Mouse (Mus musculus): ENCODE data around the gene Pmis2. TPM values are rescaled to one million over a fixed set of nuclear protein-coding genes. Genes with fewer than 3 reads are reported as not detected.

Gene Pmis2
- total RNA-seq (2012; rRNA removed) (not detected in 2 replicates), polyA plus RNA-seq (2012; ENCODE audit: insufficient read depth in 1 of 2, insufficient read length in 2 of 2, low read depth in 1 of 2, low replicate concordance in 2 of 2, missing spikeins in 1 of 2) (not detected)

DNA sequence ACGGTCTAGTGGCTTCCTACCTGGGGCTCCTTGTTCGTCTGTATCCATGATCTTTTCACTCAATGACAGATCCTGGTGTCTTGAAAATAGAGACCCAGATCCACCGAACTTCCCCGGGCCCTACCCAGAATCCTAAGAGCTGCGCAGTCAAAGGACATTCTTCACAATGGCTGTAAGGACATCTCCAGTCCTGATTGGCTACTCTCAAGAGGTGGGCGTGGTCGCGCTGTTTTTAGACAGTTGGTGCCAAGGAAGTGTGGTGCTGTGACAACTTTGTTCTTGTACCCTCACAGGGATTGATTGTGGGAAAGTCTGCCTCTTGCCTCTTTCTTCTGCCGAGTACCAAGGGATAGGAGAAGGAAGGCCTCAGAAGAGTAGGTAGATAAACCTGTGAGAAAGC, at the start of gene Pmis2:
Gene Pmis2 (minus strand): TSS at position 126 of the 400 bp plus-strand sequence.
- no peaks in the 10 kb centered on the region for H3K79me2 ChIP-seq (ENCODE audit: control insufficient read depth, insufficient read depth, low read length, poor library complexity)
- TF ChIP-seq MAZ (IDR thresholded peaks at IDR 0.05; ENCODE audit: low read depth, low read length), result no peak
- TF ChIP-seq POLR2AphosphoS2 (IDR thresholded peaks at IDR 0.05; ENCODE audit: low read length), result no peak
- TF ChIP-seq ETS1 (IDR thresholded peaks at IDR 0.05; ENCODE audit: low read depth, low read length), result no peak
- TF ChIP-seq TAL1 (IDR thresholded peaks at IDR 0.05; ENCODE audit: low read length), result no peak
- no peak for TF ChIP-seq UBTF (IDR thresholded peaks at IDR 0.05; ENCODE audit: borderline replicate concordance, insufficient read depth, low read depth, low read length)
- TF ChIP-seq HCFC1 (IDR thresholded peaks at IDR 0.05; ENCODE audit: low read depth, low read length), result no peak
- TF ChIP-seq TCF12 (IDR thresholded peaks at IDR 0.05; ENCODE audit: low read depth, low read length), result no peak
- no peak for TF ChIP-seq ELF1 (IDR thresholded peaks at IDR 0.05; ENCODE audit: low read depth, low read length)
- TF ChIP-seq ZMIZ1 (IDR thresholded peaks at IDR 0.05; ENCODE audit: low read depth, low read length), result no peak
- no peak for TF ChIP-seq RCOR1 (IDR thresholded peaks at IDR 0.05; ENCODE audit: low read depth, low read length)
- TF ChIP-seq TBP (IDR thresholded peaks at IDR 0.05; ENCODE audit: low read depth, low read length), result no peak
- no peak for TF ChIP-seq MXI1 (IDR thresholded peaks at IDR 0.05; ENCODE audit: low read depth, low read length)
- TF ChIP-seq ZNF384 (IDR thresholded peaks at IDR 0.05; ENCODE audit: low read depth, low read length), result no peak
- no peak within 1 kb of the TSS for H3K27ac ChIP-seq (ENCODE audit: control insufficient read depth, low read depth, low read length)
- peak; percentile 19 for DNase-seq (ENCODE audit: low read depth, low spot score)
- H3K4me3 ChIP-seq (ENCODE audit: control insufficient read depth in 1 of 2, insufficient read depth in 1 of 2, low read depth in 2 of 2, low read length in 2 of 2), result no peak within 1 kb of the TSS
- no peak within 1 kb of the TSS for H3K9ac ChIP-seq (ENCODE audit: control insufficient read depth, low read depth, low read length, poor library complexity, severe bottlenecking)
- peaks cover 2 to 9% of the 10 kb centered on the region in 2 experiments for H3K27me3 ChIP-seq (ENCODE audit: control insufficient read depth in 1 of 2, insufficient read depth in 2 of 2, low read length in 2 of 2)
- no peaks in the 10 kb centered on the region for H3K36me3 ChIP-seq (ENCODE audit: control insufficient read depth in 1 of 2, insufficient read depth in 2 of 2, low read length in 2 of 2)
- no peaks in the 10 kb centered on the region for H3K4me1 ChIP-seq (ENCODE audit: control insufficient read depth in 1 of 2, insufficient read depth in 2 of 2, low read length in 2 of 2)
- H3K9me3 ChIP-seq (replicated peaks; ENCODE audit: insufficient read depth, low read length), result no peaks in the 10 kb centered on the region

DNA sequence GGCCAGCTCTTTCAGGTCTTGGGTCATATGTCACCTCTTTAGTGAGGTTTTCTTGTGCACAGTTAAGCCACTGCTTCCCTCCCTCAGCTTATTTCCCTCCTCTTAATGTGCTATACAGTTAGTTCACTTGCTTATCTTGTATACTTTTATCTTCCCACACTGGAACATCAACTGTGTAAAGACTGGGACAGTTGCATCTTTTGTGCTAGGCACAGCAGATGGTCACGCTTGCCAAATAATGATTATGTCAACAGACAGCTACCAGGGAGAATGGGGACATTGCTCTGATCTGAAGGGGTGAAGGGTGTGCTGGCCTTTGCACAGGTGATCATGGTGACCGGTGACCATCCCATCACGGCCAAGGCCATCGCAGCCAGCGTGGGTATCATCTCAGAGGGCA, 48.3 kb upstream of the Pmis2 start:
- H3K27me3 ChIP-seq (ENCODE audit: control insufficient read depth in 1 of 2, insufficient read depth in 2 of 2, low read length in 2 of 2), result no peaks in the 10 kb centered on the region
- no peak overlapping the region for H3K9ac ChIP-seq (ENCODE audit: control insufficient read depth, low read depth, low read length, poor library complexity, severe bottlenecking)
- H3K79me2 ChIP-seq (ENCODE audit: control insufficient read depth, insufficient read depth, low read length, poor library complexity), result no peaks in the 10 kb centered on the region
- no peaks in the 10 kb centered on the region for H3K36me3 ChIP-seq (ENCODE audit: control insufficient read depth in 1 of 2, insufficient read depth in 2 of 2, low read length in 2 of 2)
- DNase-seq (ENCODE audit: low read depth, low spot score), result no peak
- H3K27ac ChIP-seq (ENCODE audit: control insufficient read depth, low read depth, low read length), result no peak overlapping the region
- no peaks in the 10 kb centered on the region for H3K9me3 ChIP-seq (replicated peaks; ENCODE audit: insufficient read depth, low read length)
- no peak overlapping the region for H3K4me3 ChIP-seq (ENCODE audit: control insufficient read depth in 1 of 2, insufficient read depth in 1 of 2, low read depth in 2 of 2, low read length in 2 of 2)
- peaks cover 6 to 13% of the 10 kb centered on the region in 2 experiments for H3K4me1 ChIP-seq (ENCODE audit: control insufficient read depth in 1 of 2, insufficient read depth in 2 of 2, low read length in 2 of 2)
- no peak for TF ChIP-seq SMC3 (IDR thresholded peaks at IDR 0.05; ENCODE audit: low read depth, low read length)
- no peak for TF ChIP-seq USF2 (IDR thresholded peaks at IDR 0.05; ENCODE audit: borderline replicate concordance in 1 of 2, insufficient read depth in 1 of 2, low read depth in 1 of 2, low read length in 2 of 2)
- no peak for TF ChIP-seq E2F4 (IDR thresholded peaks at IDR 0.05; ENCODE audit: borderline replicate concordance, low read depth, low read length)
- TF ChIP-seq MAFK (IDR thresholded peaks at IDR 0.05; ENCODE audit: borderline replicate concordance, low read depth, low read length), result no peak
- no peak for TF ChIP-seq MAZ (IDR thresholded peaks at IDR 0.05; ENCODE audit: low read depth, low read length)
- no peak for TF ChIP-seq CTCF (IDR thresholded peaks at IDR 0.05 in 2 of 3, conservative IDR thresholded peaks at IDR 0.05 in 1 of 3; ENCODE audit: control insufficient read depth in 1 of 3, insufficient read depth in 1 of 3, low read depth in 2 of 3, low read length in 3 of 3, poor library complexity in 1 of 3, severe bottlenecking in 1 of 3)
- TF ChIP-seq ZMIZ1 (IDR thresholded peaks at IDR 0.05; ENCODE audit: low read depth, low read length), result no peak
- TF ChIP-seq BHLHE40 (IDR thresholded peaks at IDR 0.05; ENCODE audit: borderline replicate concordance, low read depth, low read length), result 0 out of 2 replicates have a peak, but pooled peaks have one; percentile 8
- TF ChIP-seq TAL1 (IDR thresholded peaks at IDR 0.05; ENCODE audit: low read length), result no peak
- TF ChIP-seq MYB (IDR thresholded peaks at IDR 0.05; ENCODE audit: low read depth, low read length), result no peak
- TF ChIP-seq TCF12 (IDR thresholded peaks at IDR 0.05; ENCODE audit: low read depth, low read length), result no peak
- peak; percentile 63 for TF ChIP-seq ETS1 (IDR thresholded peaks at IDR 0.05; ENCODE audit: low read depth, low read length)
- TF ChIP-seq EP300 (IDR thresholded peaks at IDR 0.05; ENCODE audit: low read depth in 1 of 2, low read length in 2 of 2), result peak; percentile 23 to 68; a peak in 3 of 4 replicates
- no peak for TF ChIP-seq ZNF384 (IDR thresholded peaks at IDR 0.05; ENCODE audit: low read depth, low read length)
- no peak for TF ChIP-seq MAX (IDR thresholded peaks at IDR 0.05; ENCODE audit: low read length)
- no peak for TF ChIP-seq ZC3H11A (IDR thresholded peaks at IDR 0.05; ENCODE audit: low read depth, low read length)
- peak; percentile 46; the same call in 1 of the 2 replicates for TF ChIP-seq SIN3A (IDR thresholded peaks at IDR 0.05; ENCODE audit: low read length)
- no peak for TF ChIP-seq USF1 (IDR thresholded peaks at IDR 0.05; ENCODE audit: low read depth, low read length)
- no peak for TF ChIP-seq RAD21 (IDR thresholded peaks at IDR 0.05; ENCODE audit: low read depth, low read length)
- TF ChIP-seq ELF1 (IDR thresholded peaks at IDR 0.05; ENCODE audit: low read depth, low read length), result no peak
- no peak for TF ChIP-seq MEF2A (IDR thresholded peaks at IDR 0.05; ENCODE audit: extremely low read depth, insufficient replicate concordance, low read depth, low read length, poor library complexity, severe bottlenecking)
- no peak for TF ChIP-seq CHD1 (IDR thresholded peaks at IDR 0.05; ENCODE audit: low read depth, low read length)
- TF ChIP-seq TBP (IDR thresholded peaks at IDR 0.05; ENCODE audit: low read depth, low read length), result no peak
- no peak for TF ChIP-seq GABPA (IDR thresholded peaks at IDR 0.05; ENCODE audit: low read depth, low read length)
- no peak for TF ChIP-seq CHD2 (IDR thresholded peaks at IDR 0.05; ENCODE audit: low read length)
- TF ChIP-seq MXI1 (IDR thresholded peaks at IDR 0.05; ENCODE audit: low read depth, low read length), result no peak

Data from MEL (cell line).